Mouse (Mus musculus): ENCODE measurements at regions not wholly inside any gene's neighbourhood (a gene's known extent, or its start where the extent isn't known, plus 50 kb on each side); places are given as distances from the start of the nearest gene placed in this dataset.
A peak's percentile ranks its signal among the peaks of the same experiment; 100 is the strongest.

GRCm38 (mm10) chr1:29057339-29057738 is 277.3 kb upstream of the Gm597 start:
- no peak for DNase-seq (ENCODE audit: low spot score in 2 of 2)

GRCm38 (mm10) chr1:29013791-29014190 is 233.7 kb upstream of the Gm597 start:
- DNase-seq (ENCODE audit: low spot score in 2 of 2): no peak

GRCm38 (mm10) chr1:29001184-29001583 is 221.1 kb upstream of the Gm597 start:
- no peak for DNase-seq (ENCODE audit: low spot score in 2 of 2)

GRCm38 (mm10) chr1:28970941-28971340 is 190.9 kb upstream of the Gm597 start:
- DNase-seq (ENCODE audit: low spot score in 2 of 2): peak in 1 of 2 experiments; percentile 23

Data from right cerebral cortex, postnatal 36 days (tissue).